Mouse (Mus musculus): ENCODE results near the gene Anp32b. TPM values are rescaled to one million over a fixed set of nuclear protein-coding genes. Genes with fewer than 3 reads are reported as not detected.

The Anp32b gene
- total and polyA plus RNA-seq, 3 experiments, result 41.1 to 547 TPM; not detected in 1

- TF ChIP-seq CHD2 (IDR thresholded peaks at IDR 0.05; ENCODE audit: low read length), result no peak
- TF ChIP-seq TAL1 (IDR thresholded peaks at IDR 0.05; ENCODE audit: low read length), result no peak
- TF ChIP-seq ZNF384 (IDR thresholded peaks at IDR 0.05; ENCODE audit: low read depth, low read length), result no peak; the same call in 1 of the 2 replicates
- no peak for TF ChIP-seq MAZ (IDR thresholded peaks at IDR 0.05; ENCODE audit: low read depth, low read length)
Observed at GRCm38 (mm10) chr4:46507736-46508460, 57.2 kb downstream of the Anp32b start (continued).

DNA sequence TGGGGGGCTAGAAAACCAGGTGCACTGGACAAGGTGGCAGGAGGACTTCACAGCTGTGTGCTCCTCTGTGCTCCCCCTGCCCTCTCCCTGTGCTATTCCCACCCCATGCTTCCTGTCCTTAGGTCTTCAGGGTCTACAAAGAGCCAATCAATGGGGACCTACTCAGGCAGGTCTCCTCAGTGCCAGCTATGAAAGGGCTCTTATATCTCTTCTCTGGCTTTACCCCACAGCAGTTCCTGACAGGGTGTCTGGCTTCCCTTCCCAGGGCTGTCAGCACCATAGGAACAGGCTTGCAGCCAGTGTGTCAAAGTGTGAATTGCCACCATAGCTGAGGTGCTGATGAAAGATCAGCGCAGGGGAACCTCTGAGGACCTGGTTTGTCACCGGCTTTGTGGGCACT is 69.8 kb downstream of the Anp32b start:
- no peak for DNase-seq (ENCODE audit: low read depth, low spot score)
- peaks cover 0 to 3% of the 10 kb centered on the region in 2 experiments; a peak in 1 of 4 replicates for H3K36me3 ChIP-seq (ENCODE audit: control insufficient read depth in 1 of 2, insufficient read depth in 2 of 2, low read length in 2 of 2)
- no peak for TF ChIP-seq SMC3 (IDR thresholded peaks at IDR 0.05; ENCODE audit: low read depth, low read length)
- TF ChIP-seq POLR2AphosphoS2 (IDR thresholded peaks at IDR 0.05; ENCODE audit: low read length), result no peak
- no peak for TF ChIP-seq GATA1 (IDR thresholded peaks at IDR 0.05; ENCODE audit: low read depth, low read length)
- no peak for TF ChIP-seq TCF12 (IDR thresholded peaks at IDR 0.05; ENCODE audit: low read depth, low read length)
- no peak for TF ChIP-seq SIN3A (IDR thresholded peaks at IDR 0.05; ENCODE audit: low read length)
- TF ChIP-seq KAT2A (conservative IDR thresholded peaks at IDR 0.05; ENCODE audit: low read depth, low read length), result no peak
- no peak overlapping the region for H3K27ac ChIP-seq (ENCODE audit: control insufficient read depth, low read depth, low read length)
- H3K79me2 ChIP-seq (ENCODE audit: control insufficient read depth, insufficient read depth, low read length, poor library complexity), result no peaks in the 10 kb centered on the region
- no peak overlapping the region for H3K9ac ChIP-seq (ENCODE audit: control insufficient read depth, low read depth, low read length, poor library complexity, severe bottlenecking)
- no peak overlapping the region for H3K4me3 ChIP-seq (ENCODE audit: control insufficient read depth in 1 of 2, insufficient read depth in 1 of 2, low read depth in 2 of 2, low read length in 2 of 2)
- H3K9me3 ChIP-seq (replicated peaks; ENCODE audit: insufficient read depth, low read length), result no peaks in the 10 kb centered on the region
- no peaks in the 10 kb centered on the region for H3K27me3 ChIP-seq (ENCODE audit: control insufficient read depth in 1 of 2, insufficient read depth in 2 of 2, low read length in 2 of 2)
- peaks cover 0 to 6% of the 10 kb centered on the region in 2 experiments; a peak in 2 of 4 replicates for H3K4me1 ChIP-seq (ENCODE audit: control insufficient read depth in 1 of 2, insufficient read depth in 2 of 2, low read length in 2 of 2)

- H3K36me3 ChIP-seq (ENCODE audit: control insufficient read depth in 1 of 2, insufficient read depth in 2 of 2, low read length in 2 of 2), result peaks cover 0 to 9% of the 10 kb centered on the region in 2 experiments; a peak in 2 of 4 replicates
- DNase-seq (ENCODE audit: low read depth, low spot score), result no peak
- no peak overlapping the region for H3K4me3 ChIP-seq (ENCODE audit: control insufficient read depth in 1 of 2, insufficient read depth in 1 of 2, low read depth in 2 of 2, low read length in 2 of 2)
- H3K4me1 ChIP-seq (ENCODE audit: control insufficient read depth in 1 of 2, insufficient read depth in 2 of 2, low read length in 2 of 2), result peaks cover 2 to 12% of the 10 kb centered on the region in 2 experiments; a peak in 3 of 4 replicates
- no peaks in the 10 kb centered on the region for H3K79me2 ChIP-seq (ENCODE audit: control insufficient read depth, insufficient read depth, low read length, poor library complexity)
- no peak for TF ChIP-seq JUND (IDR thresholded peaks at IDR 0.05; ENCODE audit: low read depth, low read length)
- no peak overlapping the region for H3K9ac ChIP-seq (ENCODE audit: control insufficient read depth, low read depth, low read length, poor library complexity, severe bottlenecking)
- no peaks in the 10 kb centered on the region for H3K9me3 ChIP-seq (replicated peaks; ENCODE audit: insufficient read depth, low read length)
- H3K27ac ChIP-seq (ENCODE audit: control insufficient read depth, low read depth, low read length), result no peak overlapping the region
- no peaks in the 10 kb centered on the region for H3K27me3 ChIP-seq (ENCODE audit: control insufficient read depth in 1 of 2, insufficient read depth in 2 of 2, low read length in 2 of 2)
Observed at GRCm38 (mm10) chr4:46521457-46521856, 70.8 kb downstream of the Anp32b start.

Other genes with a start within 250 kb of the Anp32b start
- gene Foxe1, start 107.3 kb upstream of the Anp32b start, total RNA-seq (2012; rRNA removed), result 0.04 TPM in 1 of 2 replicates, not detected in the other
- not detected for gene Foxe1, start 107.3 kb upstream of the Anp32b start, polyA plus RNA-seq (2012; ENCODE audit: insufficient read depth in 1 of 2, insufficient read length in 2 of 2, low read depth in 1 of 2, low replicate concordance in 2 of 2, missing spikeins in 1 of 2)
- gene Trmo, start 61.5 kb upstream of the Anp32b start, total RNA-seq (2012; rRNA removed), result 4.1 and 5.0 TPM in 2 replicates
- 1 to 10 TPM in 1 of 2 experiments, not detected in 1; 3.5 TPM for gene Trmo, start 61.5 kb upstream of the Anp32b start, polyA plus RNA-seq (2012; ENCODE audit: insufficient read depth in 1 of 2, insufficient read length in 2 of 2, low read depth in 1 of 2, low replicate concordance in 2 of 2, missing spikeins in 1 of 2)
- 7.4 and 11.8 TPM in 2 replicates for gene Hemgn, start 37.4 kb upstream of the Anp32b start, total RNA-seq (2012; rRNA removed)
- 10 to 100 TPM in 1 of 2 experiments, not detected in 1; 19.9 TPM for gene Hemgn, start 37.4 kb upstream of the Anp32b start, polyA plus RNA-seq (2012; ENCODE audit: insufficient read depth in 1 of 2, insufficient read length in 2 of 2, low read depth in 1 of 2, low replicate concordance in 2 of 2, missing spikeins in 1 of 2)
- gene Nans, start 38.3 kb downstream of the Anp32b start, total RNA-seq (2012; rRNA removed), result 124 and 136 TPM in 2 replicates
- gene Nans, start 38.3 kb downstream of the Anp32b start, polyA plus RNA-seq (2012; ENCODE audit: insufficient read depth in 1 of 2, insufficient read length in 2 of 2, low read depth in 1 of 2, low replicate concordance in 2 of 2, missing spikeins in 1 of 2), result 100 to 1,000 TPM; 182 to 246 TPM
- gene Trim14, start 85.2 kb downstream of the Anp32b start, total RNA-seq (2012; rRNA removed), result 0.82 and 1.1 TPM in 2 replicates
- gene Trim14, start 85.2 kb downstream of the Anp32b start, polyA plus RNA-seq (2012; ENCODE audit: insufficient read depth in 1 of 2, insufficient read length in 2 of 2, low read depth in 1 of 2, low replicate concordance in 2 of 2, missing spikeins in 1 of 2), result 1 to 10 TPM in 1 of 2 experiments, not detected in 1; 5.1 TPM
- gene Coro2a, start 151.3 kb downstream of the Anp32b start, total RNA-seq (2012; rRNA removed), result 0.35 and 1.2 TPM in 2 replicates
- 1 to 10 TPM in 1 of 2 experiments, not detected in 1; 6.8 TPM for gene Coro2a, start 151.3 kb downstream of the Anp32b start, polyA plus RNA-seq (2012; ENCODE audit: insufficient read depth in 1 of 2, insufficient read length in 2 of 2, low read depth in 1 of 2, low replicate concordance in 2 of 2, missing spikeins in 1 of 2)
- 0.19 and 0.20 TPM in 2 replicates for gene Tbc1d2, start 199.3 kb downstream of the Anp32b start, total RNA-seq (2012; rRNA removed)
- gene Tbc1d2, start 199.3 kb downstream of the Anp32b start, polyA plus RNA-seq (2012; ENCODE audit: insufficient read depth in 1 of 2, insufficient read length in 2 of 2, low read depth in 1 of 2, low replicate concordance in 2 of 2, missing spikeins in 1 of 2), result under 1 TPM in 1 of 2 experiments, not detected in 1; 0.36 TPM